Mouse (Mus musculus) heart, embryonic 14.5 days (tissue): ENCODE data around the gene Mef2b. TPM values are rescaled to one million over a fixed set of nuclear protein-coding genes. Genes with fewer than 3 reads are reported as not detected.
"Not testable (repeated sequence)": the region's sequence is repeated elsewhere in the genome, so short reads cannot be mapped to it uniquely, and the experiment has no call there.

Experiments used
- ATAC-seq: fragments of 200-750 bp; cut with Nextera tagmentation; 2 replicates; pipeline ENCODE4 v1.8.0; 2017; ENCODE audit warnings: low read depth, moderate TSS enrichment; ENCODE audit not compliant: insufficient number of reproducible peaks, insufficient read depth, low FRiP score
- H3K27ac ChIP-seq, 2 experiments: fragments of 200-500 bp in 1 of 2; fragments of 300-500 bp in 1 of 2; sonication (generic) in 1 of 2; replicated peaks in 1 of 2; 2 replicates each; pipeline ENCODE4 v1.5.1; 2012 to 2014; ENCODE audit warnings: low read depth in 2 of 2, low read length in 2 of 2, control low read depth in 1 of 2, mild to moderate bottlenecking in 1 of 2, mixed read lengths in 1 of 2; ENCODE audit not compliant: control insufficient read depth in 1 of 2, insufficient read depth in 1 of 2
- H3K27me3 ChIP-seq: fragments of 300-500 bp; sonication (generic); 2 replicates; pipeline ENCODE4 v1.6.1; 2014; ENCODE audit warnings: mild to moderate bottlenecking, low read length, control low read depth; ENCODE audit not compliant: control insufficient read depth, insufficient read depth
- H3K36me3 ChIP-seq: fragments of 300-500 bp; sonication (generic); 2 replicates; pipeline ENCODE4 v1.6.1; 2014; ENCODE audit warnings: mild to moderate bottlenecking, control low read depth, low read length, mixed read lengths; ENCODE audit not compliant: control insufficient read depth, insufficient read depth
- H3K4me1 ChIP-seq, 2 experiments: fragments of 200-500 bp in 1 of 2; fragments of 300-500 bp in 1 of 2; sonication (generic) in 1 of 2; 2 replicates each; pipeline ENCODE4 v1.6.1; 2012 to 2014; ENCODE audit warnings: low read length in 2 of 2, control low read depth in 1 of 2, mixed read lengths in 1 of 2; ENCODE audit not compliant: control insufficient read depth in 2 of 2, insufficient read depth in 2 of 2
- H3K4me2 ChIP-seq: fragments of 300-500 bp; sonication (generic); 2 replicates; pipeline ENCODE4 v1.6.1; 2014; ENCODE audit warnings: mild to moderate bottlenecking, low read length
- H3K4me3 ChIP-seq, 2 experiments: fragments of 200-500 bp in 1 of 2; fragments of 300-500 bp in 1 of 2; sonication (generic) in 1 of 2; 2 replicates each; pipeline ENCODE4 v1.5.1; 2012 to 2014; ENCODE audit warnings: low read length in 2 of 2, mild to moderate bottlenecking in 2 of 2, control low read depth in 1 of 2, low read depth in 1 of 2, moderate library complexity in 1 of 2; ENCODE audit not compliant: control insufficient read depth in 1 of 2, insufficient read depth in 1 of 2
- H3K9ac ChIP-seq: fragments of 300-500 bp; sonication (generic); 2 replicates; pipeline ENCODE4 v1.6.1; 2014; ENCODE audit warnings: mild to moderate bottlenecking, low read length
- H3K9me3 ChIP-seq: fragments of 300-500 bp; sonication (generic); 2 replicates; pipeline ENCODE4 v1.6.1; 2016; ENCODE audit warnings: low read length, control low read depth; ENCODE audit not compliant: control insufficient read depth
- WGBS: fragments of 180-500 bp; shearing (Covaris S2); extraction: QIAGEN DNeasy Blood & Tissue Kit; methylation state at CpG from one replicate; pipeline ENCODE4 v1.1.7; 2014; 5-methylcytosine and 5-hydroxymethylcytosine counted together
- microRNA-seq: library from miRNA; unstranded; fragments of <30 nt; microRNA quantifications from one replicate; pipeline ENCODE4, GENCODE M21; 2016
- polyA plus RNA-seq: library from polyadenylated mRNA; unstranded; fragments of >200 nt; fragmentation: Nextera tagmentation; extraction: Ambion mirVana; gene quantifications from 2 replicates; pipeline ENCODE4 v1.2.1, GENCODE M21; 2014

The Mef2b gene
- polyA plus RNA-seq, 1 experiment from 2014 or later, result 0.22 TPM

DNA sequence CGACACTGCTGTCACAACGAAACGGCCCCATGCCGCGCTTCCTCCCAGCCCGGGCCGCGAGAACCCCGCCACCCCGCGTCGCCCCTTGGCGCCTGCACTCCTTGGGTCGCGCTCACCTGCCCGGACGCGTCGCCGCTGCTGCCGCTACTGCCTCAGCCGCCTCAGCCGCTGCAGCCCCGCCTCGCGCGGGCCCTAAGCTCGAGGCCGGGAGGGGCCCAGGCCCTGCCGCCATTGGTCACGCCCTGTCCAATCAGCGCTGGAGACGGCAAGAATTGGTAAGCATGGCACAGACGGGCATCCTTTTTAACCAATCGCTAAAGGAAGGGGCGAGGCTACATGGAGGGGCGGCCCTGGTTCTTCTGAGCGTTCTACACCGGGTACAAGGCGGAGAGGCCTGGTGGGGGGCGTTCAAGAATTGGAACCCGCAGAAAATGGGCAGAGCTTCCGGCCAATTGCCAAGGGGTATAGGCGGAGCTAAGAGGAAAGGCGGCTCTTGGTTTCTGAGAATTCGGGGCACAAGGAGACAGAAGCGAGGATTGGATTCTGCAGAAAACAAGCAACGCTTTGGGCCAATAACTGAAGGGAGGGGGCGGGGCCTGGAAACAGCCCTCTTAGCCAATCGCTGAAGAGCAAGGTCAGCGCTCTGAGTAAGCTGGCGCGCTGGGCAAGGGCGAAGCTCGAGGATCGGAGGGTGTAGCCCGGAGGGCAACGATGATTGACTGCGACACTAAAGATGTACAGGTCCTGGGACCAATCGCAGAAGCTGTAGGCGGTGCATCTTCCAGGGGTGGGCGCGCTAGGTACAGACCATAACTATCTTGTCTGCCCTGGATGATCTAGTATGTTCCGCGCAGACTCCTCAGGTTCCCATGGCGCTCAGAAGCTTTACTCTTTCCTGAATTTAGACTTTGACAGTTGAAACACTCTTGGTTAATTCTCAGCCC lies 72.9 kb downstream of the Mef2b start, which contains the start of gene Slc25a42:
Slc25a42 (minus strand) TSS at position 194 of the 944 bp plus-strand sequence.
- Histone ChIP-seq H3K4me3 (peak within 1 kb of the TSS; percentile 59 to 79), H3K9me3 (no peaks in the 10 kb centered on the region), H3K36me3 (no peaks in the 10 kb centered on the region), H3K27ac (peak within 1 kb of the TSS; percentile 29 to 46; a peak in 3 of 4 replicates), H3K27me3 (no peaks in the 10 kb centered on the region), H3K9ac (peak within 1 kb of the TSS; percentile 74), H3K4me2 (peak within 1 kb of the TSS; percentile 88), H3K4me1 (peaks cover 7 to 17% of the 10 kb centered on the region in 2 experiments)
- peak; percentile 97 for ATAC-seq
- WGBS, result under 1% methylated on average over 65 of the region's 66 CpGs

GRCm38 (mm10) chr8:70214411-70214810 lies 74.9 kb downstream of the Mef2b start:
- Histone ChIP-seq H3K9ac (no peak overlapping the region), H3K27ac (no peak overlapping the region), H3K4me2 (no peak overlapping the region), H3K4me3 (no peak overlapping the region), H3K27me3 (no peaks in the 10 kb centered on the region), H3K36me3 (no peaks in the 10 kb centered on the region), H3K9me3 (no peaks in the 10 kb centered on the region), H3K4me1 (peaks cover 9 to 17% of the 10 kb centered on the region in 2 experiments)
- WGBS, result 66% methylated on average over 3 of the region's 3 CpGs
- ATAC-seq, result no peak

DNA sequence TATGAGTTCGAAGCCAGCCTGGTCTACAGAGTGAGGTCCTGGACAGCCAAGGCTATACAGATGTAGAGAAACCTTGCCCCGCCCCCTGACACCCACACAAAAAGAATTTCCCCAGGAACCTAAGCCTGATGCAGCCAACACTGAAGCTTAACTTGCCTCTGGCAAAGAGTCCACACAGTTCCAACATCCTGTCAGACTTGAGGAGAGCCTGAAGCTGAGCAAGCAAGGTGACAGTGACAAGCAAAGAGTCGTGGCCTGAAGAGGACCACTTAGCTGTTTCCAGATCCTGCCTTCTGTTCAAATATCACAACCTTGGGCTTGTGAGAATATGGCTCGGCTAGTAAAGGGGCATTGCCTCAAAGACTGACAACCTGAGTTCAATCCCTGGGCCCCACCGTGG lies 75.6 kb downstream of the Mef2b start:
- no peak overlapping the region for H3K4me3 ChIP-seq
- H3K9ac ChIP-seq, result no peak overlapping the region
- no peaks in the 10 kb centered on the region for H3K9me3 ChIP-seq
- H3K4me1 ChIP-seq, result peaks cover 11 to 17% of the 10 kb centered on the region in 2 experiments
- H3K36me3 ChIP-seq, result no peaks in the 10 kb centered on the region
- H3K27me3 ChIP-seq, result no peaks in the 10 kb centered on the region
- H3K4me2 ChIP-seq, result no peak overlapping the region
- H3K27ac ChIP-seq, result no peak overlapping the region
- 56% methylated on average over 5 of the region's 5 CpGs for WGBS
- ATAC-seq, result no peak

- not testable (repeated sequence) for H3K36me3 ChIP-seq, H3K27ac ChIP-seq, H3K27me3 ChIP-seq, H3K9ac ChIP-seq, H3K4me2 ChIP-seq, H3K9me3 ChIP-seq, H3K4me3 ChIP-seq, ATAC-seq
- H3K4me1 ChIP-seq, result peaks cover 14% of the 10 kb centered on the region in 2 experiments
- 59% methylated on average over 3 of the region's 3 CpGs for WGBS
Measured at GRCm38 (mm10) chr8:70216161-70216560, 76.7 kb downstream of the Mef2b start.

- WGBS, result 45% methylated on average over 1 of the region's 1 CpGs
- no peak for ATAC-seq
- Histone ChIP-seq H3K4me2 (no peak overlapping the region), H3K9me3 (no peaks in the 10 kb centered on the region), H3K27me3 (no peaks in the 10 kb centered on the region), H3K27ac (no peak overlapping the region), H3K4me3 (no peak overlapping the region), H3K9ac (no peak overlapping the region), H3K4me1 (peaks cover 11 to 12% of the 10 kb centered on the region in 2 experiments), H3K36me3 (peaks cover 5% of the 10 kb centered on the region)
Measured at GRCm38 (mm10) chr8:70216566-70216965, 77.1 kb downstream of the Mef2b start.

Small RNA genes within 50 kb of the gene (microRNA-seq; reads per million reads assigned to microRNA genes)
- not detected for gene Mir7066

Other genes starting within 250 kb of the Mef2b start
- 1.5 and 1.8 TPM in 2 replicates for gene Tssk6, start 237.5 kb upstream of the Mef2b start, polyA plus RNA-seq
- 409 and 446 TPM in 2 replicates for gene Ndufa13, start 237.2 kb upstream of the Mef2b start, polyA plus RNA-seq
- gene Yjefn3, start 237.0 kb upstream of the Mef2b start, polyA plus RNA-seq, result 5.6 and 8.4 TPM in 2 replicates
- 52.2 and 53.3 TPM in 2 replicates for gene Gatad2a, start 143.3 kb upstream of the Mef2b start, polyA plus RNA-seq
- gene Mau2, start 97.0 kb upstream of the Mef2b start, polyA plus RNA-seq, result 40.5 and 42.2 TPM in 2 replicates
- gene Sugp1, start 96.9 kb upstream of the Mef2b start, polyA plus RNA-seq, result 22.8 and 24.3 TPM in 2 replicates
- gene Tm6sf2, start 66.8 kb upstream of the Mef2b start, polyA plus RNA-seq, result 0.50 and 2.0 TPM in 2 replicates
- 0.19 TPM in 1 of 2 replicates, not detected in the other for gene Hapln4, start 56.3 kb upstream of the Mef2b start, polyA plus RNA-seq
- gene Ncan, start 18.8 kb upstream of the Mef2b start, polyA plus RNA-seq, result 0.26 and 0.34 TPM in 2 replicates
- gene Nr2c2ap, start 8.4 kb upstream of the Mef2b start, polyA plus RNA-seq, result 23.0 and 26.2 TPM in 2 replicates
- gene Rfxank, start 557 bp upstream of the Mef2b start, polyA plus RNA-seq, result 18.1 and 21.0 TPM in 2 replicates
- 46.7 and 50.3 TPM in 2 replicates for gene Borcs8, start 212 bp upstream of the Mef2b start, polyA plus RNA-seq
- 73.0 and 77.4 TPM in 2 replicates for gene Tmem161a, start 32.6 kb downstream of the Mef2b start, polyA plus RNA-seq
- 5.8 and 7.1 TPM in 2 replicates for gene Slc25a42, start 72.6 kb downstream of the Mef2b start, polyA plus RNA-seq
- 23.1 and 29.1 TPM in 2 replicates for gene Sugp2, start 94.5 kb downstream of the Mef2b start, polyA plus RNA-seq
- gene Armc6, start 94.8 kb downstream of the Mef2b start, polyA plus RNA-seq, result 12.1 and 16.5 TPM in 2 replicates
- 22.2 and 25.0 TPM in 2 replicates for gene Homer3, start 143.1 kb downstream of the Mef2b start, polyA plus RNA-seq
- 28.9 and 33.7 TPM in 2 replicates for gene Ddx49, start 162.8 kb downstream of the Mef2b start, polyA plus RNA-seq
- 294 and 319 TPM in 2 replicates for gene Cope, start 162.8 kb downstream of the Mef2b start, polyA plus RNA-seq
- gene Cers1, start 176.1 kb downstream of the Mef2b start, polyA plus RNA-seq, result 1.8 and 2.3 TPM in 2 replicates
- 0.57 TPM in 1 of 2 replicates, not detected in the other for gene Gdf1, start 190.1 kb downstream of the Mef2b start, polyA plus RNA-seq
- gene Upf1, start 213.6 kb downstream of the Mef2b start, polyA plus RNA-seq, result 14.2 and 18.1 TPM in 2 replicates
- 3.0 and 4.6 TPM in 2 replicates for gene Comp, start 233.8 kb downstream of the Mef2b start, polyA plus RNA-seq